Mouse (Mus musculus): ENCODE measurements around the gene Nfkbie.

The Nfkbie gene

DNA sequence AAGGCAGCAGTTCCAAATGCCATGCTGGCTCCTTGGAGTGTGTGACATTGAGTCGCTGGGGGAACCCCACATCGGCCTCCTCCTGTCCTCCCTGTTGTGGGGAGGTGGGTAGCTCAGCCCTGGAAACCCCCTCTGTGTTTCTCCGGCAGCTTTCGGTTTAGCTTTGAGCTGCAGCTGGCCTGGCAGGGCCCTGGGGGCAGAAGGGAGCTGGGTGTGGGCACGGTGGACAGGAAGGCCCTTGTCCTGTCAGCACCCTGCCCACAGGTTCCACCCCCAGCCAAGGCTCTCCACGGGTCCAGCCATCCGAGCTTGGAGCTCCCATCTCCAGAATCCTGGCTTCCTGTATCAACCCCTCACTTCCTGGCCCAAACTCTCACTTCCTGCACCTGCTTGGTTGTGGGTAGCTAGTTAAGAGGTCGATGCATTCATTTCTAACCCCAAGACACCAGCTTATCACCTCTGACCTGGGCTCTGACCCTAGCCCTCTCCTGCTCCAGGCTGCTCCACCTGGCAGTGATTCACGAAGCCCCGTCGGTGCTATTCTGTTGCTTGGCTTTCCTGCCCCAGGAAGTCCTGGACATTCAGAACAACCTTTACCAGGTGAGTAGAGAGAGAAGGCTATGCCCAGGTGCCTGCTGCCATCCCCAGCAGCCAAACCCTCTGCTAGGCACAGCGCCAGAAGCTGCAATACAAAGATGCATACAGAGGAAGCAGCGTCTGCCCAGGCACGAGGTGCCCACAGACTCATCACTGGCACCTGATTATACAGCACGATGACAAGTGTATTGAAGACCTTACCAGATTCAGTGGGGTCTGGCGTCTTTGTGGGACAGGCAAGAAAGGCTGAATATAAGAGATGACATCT lies 2.7 kb downstream of the Nfkbie start:
- in situ Hi-C loops (cut with MboI, MseI), result no loop called here

DNA sequence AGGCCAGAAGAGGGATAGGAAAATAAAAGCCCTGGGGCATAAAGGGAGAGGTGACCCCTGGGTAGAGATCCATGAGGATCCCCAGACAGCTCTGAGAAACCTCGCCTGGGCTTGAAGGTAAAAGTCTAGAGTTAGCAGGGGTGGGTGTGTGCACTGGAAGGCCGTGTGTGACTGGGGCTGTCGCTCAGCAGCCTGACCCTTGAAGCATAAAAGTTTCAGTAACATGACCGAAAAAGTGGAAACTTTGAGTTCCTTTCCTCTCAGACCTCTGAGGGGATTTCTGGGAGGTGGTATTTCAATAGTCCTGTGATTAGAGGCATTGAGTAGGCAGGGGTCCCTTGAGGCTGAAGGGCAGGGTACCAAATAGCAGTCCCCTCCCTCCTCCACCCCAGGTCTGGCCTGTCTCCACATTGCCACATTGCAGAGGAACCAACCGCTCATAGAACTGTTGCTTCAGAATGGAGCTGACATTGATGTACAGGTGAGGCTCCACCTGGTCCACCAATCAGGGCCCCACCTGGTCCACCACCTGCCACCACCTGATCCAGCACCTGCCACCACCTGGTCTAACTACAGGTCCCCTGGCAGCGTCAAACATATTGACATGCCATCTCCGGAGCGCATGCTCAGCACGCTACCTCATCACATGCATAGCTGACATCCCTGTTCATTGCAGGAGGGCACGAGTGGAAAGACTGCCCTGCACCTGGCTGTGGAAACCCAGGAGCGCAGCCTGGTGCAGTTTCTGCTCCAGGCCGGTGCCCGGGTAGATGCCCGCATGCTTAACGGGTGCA lies 4.4 kb downstream of the Nfkbie start:
- in situ Hi-C loops (cut with MboI, MseI), result no loop called here

DNA sequence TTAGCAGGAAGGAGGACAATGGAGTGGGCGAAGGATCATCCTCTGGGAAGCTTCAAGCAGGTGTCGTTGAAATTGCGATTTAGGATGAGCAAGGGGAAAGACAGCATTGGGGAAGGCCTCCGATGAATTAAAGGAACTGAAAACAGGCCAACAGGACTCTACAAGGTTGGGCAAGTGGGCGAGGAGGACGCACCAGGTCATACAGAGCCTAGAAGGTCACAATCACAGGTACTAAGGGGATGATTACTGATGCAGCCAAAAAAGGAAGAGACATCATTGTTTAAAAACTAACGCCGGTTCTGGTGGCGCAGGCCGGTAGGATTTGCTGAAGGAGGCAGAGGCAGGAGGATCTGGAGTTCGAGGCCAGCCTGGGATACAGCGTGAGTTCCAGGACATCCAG lies 7.7 kb downstream of the Nfkbie start:
- in situ Hi-C loops (cut with MboI, MseI), result no loop called here

DNA sequence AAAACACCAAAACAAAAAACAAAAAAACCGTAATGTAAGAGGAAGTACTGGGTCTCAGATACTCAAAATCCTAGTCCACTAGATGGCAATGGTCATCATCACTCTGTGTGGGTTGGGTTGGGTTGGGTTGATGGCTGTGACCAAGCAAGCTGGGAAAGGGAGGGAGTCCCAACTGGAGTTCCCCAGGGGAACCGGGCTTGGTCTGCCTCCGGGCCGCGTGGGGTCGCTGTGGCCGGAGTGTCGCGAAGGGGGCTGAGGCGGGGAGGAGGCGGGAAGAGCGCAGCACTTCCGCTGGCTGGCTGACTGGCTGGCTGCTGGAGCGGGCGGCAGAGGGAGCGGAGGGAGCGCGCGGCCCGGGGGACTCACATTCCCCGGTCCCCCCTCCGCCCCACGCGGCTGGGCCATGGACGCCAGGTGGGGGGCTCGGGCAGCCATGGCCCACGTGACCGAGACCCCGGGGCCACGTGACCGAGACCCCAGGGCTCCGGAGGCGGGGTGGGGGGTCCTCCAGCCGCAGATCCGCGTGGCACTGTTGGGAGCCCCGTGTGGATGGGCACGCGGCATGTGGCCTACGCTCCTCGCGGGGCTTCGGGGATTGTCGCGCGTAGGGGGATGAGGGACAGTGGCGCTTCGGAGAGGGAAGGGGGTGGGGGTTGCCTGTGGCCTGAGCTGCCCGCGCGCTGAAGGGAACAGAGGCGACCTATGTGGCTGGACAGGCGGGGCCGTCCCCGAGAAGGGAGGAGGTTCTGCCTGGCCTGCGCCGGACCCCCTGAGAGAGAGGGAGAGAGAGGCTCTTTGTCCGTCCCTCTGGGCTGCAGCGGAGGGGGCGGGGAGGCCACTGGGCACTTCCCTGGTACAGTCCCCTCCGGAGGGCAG lies 8.4 kb downstream of the Nfkbie start, which contains the start of gene Slc35b2:
Gene Slc35b2 (plus strand): TSS at position 220 of the 876 bp plus-strand sequence.
- in situ Hi-C loops (cut with MboI, MseI), result no loop called here

DNA sequence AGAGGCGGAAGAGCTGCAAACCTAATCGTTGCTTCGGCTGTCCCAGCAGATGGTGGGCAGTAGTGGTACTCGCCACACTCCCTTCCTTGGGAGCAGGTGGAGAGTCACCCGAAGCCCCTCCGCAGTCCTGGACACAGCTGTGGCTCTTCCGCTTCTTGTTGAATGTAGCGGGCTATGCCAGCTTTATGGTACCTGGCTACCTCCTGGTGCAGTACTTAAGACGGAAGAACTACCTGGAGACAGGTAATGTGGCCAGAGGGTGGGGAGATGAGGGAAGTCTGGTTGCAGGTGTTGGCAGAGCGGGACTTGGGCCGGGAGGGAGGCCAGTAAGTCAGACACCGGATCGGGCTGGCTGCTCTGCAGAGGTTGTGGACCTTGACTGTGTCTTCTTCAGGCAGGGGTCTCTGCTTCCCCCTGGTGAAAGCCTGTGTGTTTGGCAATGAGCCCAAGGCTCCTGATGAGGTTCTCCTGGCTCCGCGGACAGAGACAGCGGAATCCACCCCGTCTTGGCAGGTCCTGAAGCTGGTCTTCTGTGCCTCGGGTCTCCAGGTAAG lies 9.1 kb downstream of the Nfkbie start:
- in situ Hi-C loops (cut with MboI, MseI), result no loop called here

DNA sequence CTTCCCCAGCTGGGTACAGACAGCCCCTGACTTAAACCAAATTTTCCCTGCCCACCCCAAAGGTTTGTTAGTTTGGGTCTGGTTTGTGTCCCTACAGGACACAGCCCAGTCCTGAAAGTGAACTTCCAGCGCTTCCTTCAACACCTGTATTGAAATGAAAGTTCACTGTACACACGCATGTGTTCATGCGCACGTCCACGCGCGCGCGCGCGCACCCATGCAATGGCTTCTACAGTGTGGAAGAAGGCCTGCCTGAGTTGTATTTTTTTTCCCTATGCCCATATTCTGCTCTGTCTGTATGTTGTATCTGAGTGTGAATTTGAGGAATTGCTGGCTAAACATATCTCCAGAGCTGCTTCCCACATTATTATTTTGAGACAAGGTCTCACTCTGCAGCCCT lies 9.6 kb downstream of the Nfkbie start:
- in situ Hi-C loops (cut with MboI, MseI), result no loop called here

DNA sequence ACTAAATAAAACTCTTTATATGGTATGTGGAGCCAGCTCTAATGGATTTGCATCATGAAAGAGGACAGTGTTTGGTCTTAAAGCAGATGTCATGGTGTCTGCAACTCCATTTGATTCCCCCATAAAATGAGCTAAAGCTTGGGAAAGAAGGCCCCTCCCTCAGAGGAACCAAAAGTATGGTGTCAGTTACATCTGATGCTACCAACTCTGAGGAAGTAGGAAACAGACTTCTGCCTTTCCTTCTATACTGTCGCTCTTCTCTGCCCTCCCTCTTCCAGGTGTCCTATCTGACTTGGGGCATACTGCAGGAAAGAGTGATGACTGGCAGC lies 10.5 kb downstream of the Nfkbie start:
- in situ Hi-C loops (cut with MboI, MseI), result no loop called here

DNA sequence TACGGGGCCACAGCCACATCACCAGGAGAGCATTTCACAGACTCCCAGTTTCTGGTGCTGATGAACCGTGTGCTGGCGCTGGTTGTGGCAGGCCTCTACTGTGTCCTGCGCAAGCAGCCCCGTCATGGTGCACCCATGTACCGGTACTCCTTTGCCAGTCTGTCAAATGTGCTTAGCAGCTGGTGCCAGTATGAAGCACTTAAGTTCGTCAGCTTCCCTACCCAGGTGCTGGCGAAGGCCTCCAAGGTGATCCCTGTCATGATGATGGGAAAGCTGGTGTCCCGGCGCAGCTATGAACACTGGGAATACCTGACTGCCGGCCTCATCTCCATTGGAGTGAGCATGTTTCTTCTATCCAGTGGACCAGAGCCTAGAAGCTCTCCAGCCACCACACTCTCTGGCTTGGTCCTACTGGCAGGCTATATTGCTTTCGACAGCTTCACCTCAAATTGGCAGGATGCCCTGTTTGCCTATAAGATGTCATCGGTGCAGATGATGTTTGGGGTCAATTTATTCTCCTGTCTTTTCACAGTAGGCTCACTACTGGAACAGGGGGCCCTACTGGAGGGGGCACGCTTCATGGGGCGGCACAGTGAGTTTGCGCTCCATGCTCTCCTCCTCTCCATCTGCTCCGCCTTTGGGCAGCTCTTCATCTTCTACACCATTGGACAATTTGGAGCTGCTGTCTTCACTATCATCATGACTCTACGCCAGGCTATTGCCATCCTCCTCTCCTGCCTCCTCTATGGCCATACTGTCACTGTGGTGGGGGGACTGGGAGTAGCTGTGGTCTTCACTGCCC lies 11.1 kb downstream of the Nfkbie start:
- in situ Hi-C loops (cut with MboI, MseI), result no loop called here

DNA sequence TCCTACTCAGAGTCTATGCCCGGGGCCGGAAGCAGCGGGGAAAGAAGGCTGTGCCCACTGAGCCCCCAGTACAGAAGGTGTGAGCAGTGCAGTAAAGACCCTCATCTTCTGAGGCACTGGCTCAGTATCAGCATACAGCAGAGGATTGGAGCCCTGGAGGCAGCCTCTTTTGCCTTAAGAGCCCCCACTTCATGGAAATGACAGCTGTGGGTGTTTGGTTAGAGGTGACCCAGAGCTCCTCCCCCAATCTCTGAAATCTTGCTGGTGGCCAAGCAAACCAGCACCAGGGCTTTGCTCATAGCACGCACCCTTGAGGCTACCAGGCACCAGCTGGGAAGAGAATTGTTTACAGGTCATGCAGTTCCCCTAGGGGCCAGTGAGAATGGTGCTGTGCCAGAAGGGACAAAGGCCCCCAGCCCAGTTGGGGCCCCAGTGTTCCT lies 11.7 kb downstream of the Nfkbie start:
- in situ Hi-C loops (cut with MboI, MseI), result no loop called here

DNA sequence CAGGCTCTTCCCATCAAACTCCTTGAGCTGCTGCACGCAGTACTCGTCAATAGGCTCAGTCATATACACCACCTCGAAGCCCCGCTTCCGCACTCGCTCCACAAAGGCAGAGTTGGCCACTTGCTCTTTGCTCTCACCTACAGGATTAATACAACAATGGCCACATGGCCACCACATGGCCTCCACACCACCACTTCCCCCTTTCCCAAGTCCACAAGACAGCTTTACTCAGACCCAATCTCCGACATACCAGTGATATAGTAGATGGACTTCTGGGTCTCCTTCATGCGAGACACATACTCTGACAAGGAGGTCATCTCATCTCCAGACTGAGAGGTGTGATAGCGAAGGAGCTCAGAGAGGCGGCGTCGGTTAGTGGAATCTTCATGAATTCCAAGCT lies 13.5 kb downstream of the Nfkbie start:
- in situ Hi-C loops (cut with MboI, MseI), result no loop called here

DNA sequence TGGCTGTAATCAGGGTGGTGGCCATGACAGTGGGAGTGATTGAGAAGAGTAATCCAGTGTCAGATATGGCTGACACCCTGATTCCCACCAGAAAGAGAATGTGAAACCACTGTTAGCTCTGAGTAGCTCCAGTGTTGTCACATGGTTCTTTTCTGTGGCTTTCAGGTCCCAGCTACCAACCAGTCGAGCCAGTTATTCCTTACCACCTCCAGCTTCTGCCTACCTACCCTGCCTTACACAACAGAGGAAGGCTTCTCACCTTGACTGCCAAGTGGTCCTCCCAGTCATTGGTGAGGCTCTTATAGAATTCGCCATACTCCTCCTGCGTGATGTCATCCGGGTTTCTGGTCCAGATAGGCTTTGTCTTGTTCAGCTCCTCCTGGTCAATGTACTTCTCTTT lies 14.5 kb downstream of the Nfkbie start:
- in situ Hi-C loops (cut with MboI, MseI), result no loop called here

DNA sequence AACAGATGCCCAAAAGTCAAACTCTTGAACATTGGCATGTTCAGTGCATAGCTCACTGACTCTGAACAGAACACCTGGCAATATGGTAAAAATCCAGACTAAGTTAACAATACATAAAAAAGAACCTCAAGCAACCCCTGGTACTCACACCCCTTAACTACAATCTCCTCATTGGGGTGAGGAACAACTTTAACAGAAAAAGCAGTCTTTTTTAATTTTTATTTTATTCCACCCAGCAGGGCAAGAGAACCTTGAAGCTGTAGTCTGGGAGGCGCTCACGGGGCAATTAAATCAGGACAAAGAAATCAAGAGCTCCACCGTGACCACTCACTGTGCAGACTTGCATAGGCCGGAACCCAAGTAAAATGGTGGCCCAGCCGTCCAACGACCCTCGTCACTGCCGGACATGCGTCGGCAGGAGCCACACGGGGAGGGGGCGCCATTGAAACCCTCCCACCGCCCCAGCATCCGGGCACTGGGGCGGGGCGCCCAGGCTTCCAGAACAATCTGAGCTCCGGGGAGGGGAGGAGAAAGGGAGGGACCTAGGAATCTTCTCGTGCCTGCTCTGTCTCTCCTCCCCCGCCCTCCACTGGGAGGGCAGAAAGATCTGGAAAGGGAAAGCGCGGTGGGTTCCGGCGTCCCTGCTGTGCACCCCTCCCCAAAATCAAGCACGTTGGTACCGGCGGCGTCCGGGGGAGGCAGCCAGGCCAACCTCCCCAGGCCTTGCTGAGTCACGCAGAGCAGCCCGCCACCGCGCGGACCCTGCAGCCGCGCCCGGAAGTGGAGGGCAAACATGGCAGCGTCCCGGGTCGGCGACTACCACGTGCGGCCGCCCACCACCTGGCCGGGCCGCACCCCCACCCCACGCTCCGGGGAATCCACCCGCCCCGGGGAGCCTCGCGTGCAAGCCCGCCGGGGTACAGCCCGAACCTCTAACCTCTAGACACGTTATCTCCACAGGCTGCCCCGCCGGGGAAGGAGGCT lies 16.9 kb downstream of the Nfkbie start:
- in situ Hi-C loops (cut with MboI, MseI), result no loop called here

DNA sequence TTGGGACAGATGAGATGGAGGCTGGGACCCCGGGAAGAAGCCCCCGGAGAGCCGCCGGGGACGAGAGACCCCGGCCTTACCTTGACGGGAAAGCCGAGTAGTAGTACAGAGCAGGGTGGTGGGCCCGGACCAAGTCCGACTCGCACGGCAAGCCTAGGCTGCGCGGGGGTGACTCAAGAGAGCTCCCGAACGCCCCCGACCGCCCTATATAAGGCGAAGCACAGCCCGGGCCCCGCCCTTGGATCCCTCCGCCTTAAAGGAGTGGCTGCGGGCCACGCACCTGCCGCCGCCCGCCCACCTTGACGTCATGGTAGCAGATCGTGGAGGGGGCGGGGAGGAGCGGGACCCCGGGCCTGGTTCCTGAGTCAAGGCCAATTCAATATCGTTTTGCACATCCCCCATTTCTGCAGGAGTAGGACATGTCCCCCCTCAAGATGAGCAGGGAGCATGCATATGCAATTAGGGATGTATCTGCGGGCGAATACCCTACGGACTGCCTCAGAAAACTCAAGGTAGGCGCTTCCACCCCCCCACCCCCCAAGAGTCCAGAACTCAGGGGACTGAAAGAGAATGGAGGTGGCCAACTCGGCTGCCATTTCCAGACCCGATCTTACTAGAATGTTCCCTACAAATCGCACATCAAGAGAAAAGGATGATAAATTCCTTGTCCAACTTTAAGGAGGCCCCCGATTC lies 17.7 kb downstream of the Nfkbie start, which contains the start of gene Hsp90ab1:
Gene Hsp90ab1 (minus strand): TSS at position 185 of the 693 bp plus-strand sequence.
- in situ Hi-C loops (cut with MboI, MseI), result no loop called here

DNA sequence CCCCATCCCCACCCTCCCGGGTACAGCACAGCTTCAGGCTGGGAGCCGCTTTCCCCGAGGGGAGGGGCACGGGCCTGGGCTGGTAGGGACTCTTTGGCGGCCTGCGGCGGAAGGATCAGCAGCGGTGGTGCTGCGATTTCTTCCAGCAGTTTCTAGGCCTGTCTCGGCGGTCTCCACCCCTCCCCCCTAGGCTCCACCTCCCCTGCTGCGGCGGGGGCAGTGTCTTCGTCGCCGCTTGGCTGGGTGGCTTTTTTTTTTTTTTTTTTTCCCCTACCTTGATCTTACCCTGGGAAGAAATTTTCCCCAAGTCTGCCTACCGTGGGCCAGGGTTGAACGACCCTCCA lies 18.2 kb downstream of the Nfkbie start:
- in situ Hi-C loops (cut with MboI, MseI), result no loop called here

DNA sequence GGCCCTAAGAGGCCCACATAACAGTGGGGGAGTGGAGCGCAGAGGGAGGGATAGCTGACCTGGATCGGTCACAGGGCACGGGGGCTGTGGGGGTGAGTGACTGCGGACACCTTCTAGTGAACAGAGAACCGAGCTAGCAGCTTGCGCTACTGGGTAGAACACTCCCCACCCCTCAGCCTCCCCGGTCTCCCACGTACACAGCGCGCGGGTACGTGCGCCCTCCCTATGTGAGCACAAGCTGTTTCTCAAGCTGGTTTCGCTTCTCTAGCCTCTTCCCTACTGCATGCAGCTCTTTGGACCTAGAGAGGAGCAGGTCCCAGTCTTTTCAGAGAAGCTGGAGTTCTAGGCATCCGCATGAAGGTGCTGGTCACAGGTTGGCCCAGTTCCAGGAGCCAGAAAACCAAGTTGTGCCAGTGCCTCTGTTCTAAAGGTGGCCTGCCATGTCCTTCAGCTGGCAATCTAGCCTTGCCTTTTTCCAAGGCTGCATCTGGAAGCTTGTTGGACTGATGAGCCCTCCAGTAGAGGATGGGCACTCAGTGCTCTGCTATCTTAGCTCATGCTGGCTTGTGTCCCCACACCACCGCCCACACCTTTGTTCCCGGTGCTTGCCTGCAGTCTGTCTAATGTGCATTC lies 18.7 kb downstream of the Nfkbie start:
- in situ Hi-C loops (cut with MboI, MseI), result no loop called here

DNA sequence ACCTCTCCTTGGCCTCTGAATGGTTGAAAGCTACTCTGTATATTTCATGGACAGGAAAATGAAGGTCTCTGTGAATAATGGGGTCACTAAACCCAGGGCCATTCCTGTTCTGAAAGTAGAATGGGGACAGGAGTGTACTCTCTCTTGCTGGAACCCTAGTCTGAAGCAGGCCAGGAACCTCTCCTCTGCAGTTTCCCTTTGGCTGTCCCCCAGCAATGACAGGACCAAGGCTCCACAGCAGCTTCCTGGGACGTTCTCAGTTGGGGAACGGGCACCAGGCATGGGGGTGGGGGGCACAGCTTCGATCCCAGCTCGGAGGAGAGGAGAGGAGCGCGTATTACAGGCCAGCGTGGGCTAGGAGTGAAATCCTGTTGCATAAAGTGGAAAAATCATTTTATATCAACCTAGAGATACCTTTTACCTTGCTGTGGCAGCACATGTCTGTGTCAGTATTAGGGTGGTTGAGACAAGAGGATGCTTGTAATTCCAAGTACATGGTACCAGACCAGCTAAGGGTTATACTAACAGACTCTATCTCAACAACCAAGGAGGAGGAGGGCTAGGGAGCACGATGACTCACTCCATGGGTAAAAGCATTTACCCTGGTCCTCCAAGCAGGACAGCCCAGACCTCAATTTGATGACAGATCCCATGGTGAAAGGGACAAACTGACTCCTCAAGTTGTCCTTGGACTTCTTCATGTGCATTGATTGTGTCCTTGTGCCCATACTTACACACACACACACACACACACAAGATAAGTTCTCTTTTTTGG lies 19.8 kb downstream of the Nfkbie start:
- in situ Hi-C loops (cut with MboI, MseI), result loop anchor here in 1 of 2 experiments (5.0 kb wide), 1 partner anchor 582 kb away; no protein-coding TSS in a partner anchor

DNA sequence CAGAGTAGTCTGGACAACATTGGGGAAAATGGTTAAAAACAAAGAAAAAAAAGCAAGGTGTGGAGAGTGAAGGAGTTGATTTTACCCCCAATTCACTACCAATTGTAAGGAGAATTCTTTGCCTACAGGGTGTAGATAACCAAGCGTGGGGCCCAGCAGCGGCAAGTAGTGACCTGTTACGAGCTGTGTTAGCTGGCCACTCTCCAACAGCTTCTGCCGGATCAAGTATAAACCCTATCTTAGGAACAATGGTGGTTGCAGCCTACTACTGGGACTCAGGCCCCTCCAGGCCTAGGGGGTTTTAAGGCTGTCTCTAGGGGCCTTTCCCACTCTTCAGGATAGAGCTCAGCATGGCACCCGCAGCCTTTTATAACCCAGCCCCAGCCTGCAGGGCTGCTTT lies 22.7 kb downstream of the Nfkbie start:
- in situ Hi-C loops (cut with MboI, MseI), result loop anchor here in 1 of 2 experiments (5.0 kb wide), 1 partner anchor 579 kb away; no protein-coding TSS in a partner anchor
